Mouse (Mus musculus): ENCODE results near the gene Isg20. TPM values are rescaled to one million over a fixed set of nuclear protein-coding genes. Genes with fewer than 3 reads are reported as not detected.

Gene Isg20
- total and polyA plus RNA-seq, 3 experiments, result 63.1 to 240 (median 105) TPM

- Histone ChIP-seq H3K4me3 (ENCODE audit: control insufficient read depth in 1 of 2, insufficient read depth in 1 of 2, low read depth in 2 of 2, low read length in 2 of 2) (no peak overlapping the region), H3K9me3 (replicated peaks; ENCODE audit: insufficient read depth, low read length) (no peaks in the 10 kb centered on the region), H3K4me1 (ENCODE audit: control insufficient read depth in 1 of 2, insufficient read depth in 2 of 2, low read length in 2 of 2) (peaks cover 2 to 29% of the 10 kb centered on the region in 2 experiments), H3K36me3 (ENCODE audit: control insufficient read depth in 1 of 2, insufficient read depth in 2 of 2, low read length in 2 of 2) (peaks cover 2 to 18% of the 10 kb centered on the region in 2 experiments; a peak in 3 of 4 replicates), H3K79me2 (ENCODE audit: control insufficient read depth, insufficient read depth, low read length, poor library complexity) (peaks cover 14% of the 10 kb centered on the region; the same call in 1 of the 2 replicates), H3K27ac (ENCODE audit: control insufficient read depth, low read depth, low read length) (no peak overlapping the region), H3K9ac (ENCODE audit: control insufficient read depth, low read depth, low read length, poor library complexity, severe bottlenecking) (no peak overlapping the region), H3K27me3 (ENCODE audit: control insufficient read depth in 1 of 2, insufficient read depth in 2 of 2, low read length in 2 of 2) (no peaks in the 10 kb centered on the region)
- TF ChIP-seq TAL1 (IDR thresholded peaks at IDR 0.05; ENCODE audit: low read length) (no peak), ETS1 (IDR thresholded peaks at IDR 0.05; ENCODE audit: low read depth, low read length) (peak; percentile 64), SIN3A (IDR thresholded peaks at IDR 0.05; ENCODE audit: low read length) (peak; percentile 59; the same call in 1 of the 2 replicates), RAD21 (IDR thresholded peaks at IDR 0.05; ENCODE audit: low read depth, low read length) (peak; percentile 20), SMC3 (IDR thresholded peaks at IDR 0.05; ENCODE audit: low read depth, low read length) (peak; percentile 46), CTCF (IDR thresholded peaks at IDR 0.05 in 2 of 3, conservative IDR thresholded peaks at IDR 0.05 in 1 of 3; ENCODE audit: control insufficient read depth in 1 of 3, insufficient read depth in 1 of 3, low read depth in 2 of 3, low read length in 3 of 3, poor library complexity in 1 of 3, severe bottlenecking in 1 of 3) (peak; percentile 62 to 78 (median 70); a peak in 5 of 6 replicates), EP300 (IDR thresholded peaks at IDR 0.05; ENCODE audit: low read depth in 1 of 2, low read length in 2 of 2) (peak in 1 of 2 experiments; percentile 10; a peak in 1 of 4 replicates), POLR2AphosphoS2 (IDR thresholded peaks at IDR 0.05; ENCODE audit: low read length) (no peak; the same call in 1 of the 2 replicates), MAX (IDR thresholded peaks at IDR 0.05; ENCODE audit: low read length) (no peak)
- DNase-seq (ENCODE audit: low read depth, low spot score), result peak; percentile 78
Measured at GRCm38 (mm10) chr7:78910336-78911098, 2.7 kb upstream of the Isg20 start.

GRCm38 (mm10) chr7:78911209-78911608 is 2.0 kb upstream of the Isg20 start:
- H3K9me3 ChIP-seq (replicated peaks; ENCODE audit: insufficient read depth, low read length), result no peaks in the 10 kb centered on the region
- no peak for DNase-seq (ENCODE audit: low read depth, low spot score)
- H3K36me3 ChIP-seq (ENCODE audit: control insufficient read depth in 1 of 2, insufficient read depth in 2 of 2, low read length in 2 of 2), result peaks cover 2 to 19% of the 10 kb centered on the region in 2 experiments; a peak in 2 of 4 replicates
- H3K9ac ChIP-seq (ENCODE audit: control insufficient read depth, low read depth, low read length, poor library complexity, severe bottlenecking), result no peak overlapping the region
- H3K27me3 ChIP-seq (ENCODE audit: control insufficient read depth in 1 of 2, insufficient read depth in 2 of 2, low read length in 2 of 2), result no peaks in the 10 kb centered on the region
- H3K4me3 ChIP-seq (ENCODE audit: control insufficient read depth in 1 of 2, insufficient read depth in 1 of 2, low read depth in 2 of 2, low read length in 2 of 2), result no peak overlapping the region
- no peak overlapping the region for H3K27ac ChIP-seq (ENCODE audit: control insufficient read depth, low read depth, low read length)
- H3K4me1 ChIP-seq (ENCODE audit: control insufficient read depth in 1 of 2, insufficient read depth in 2 of 2, low read length in 2 of 2), result peaks cover 2 to 29% of the 10 kb centered on the region in 2 experiments
- peaks cover 11% of the 10 kb centered on the region for H3K79me2 ChIP-seq (ENCODE audit: control insufficient read depth, insufficient read depth, low read length, poor library complexity)
- TF ChIP-seq NELFE (IDR thresholded peaks at IDR 0.05; ENCODE audit: low read depth, low read length) (no peak), CHD1 (IDR thresholded peaks at IDR 0.05; ENCODE audit: low read depth, low read length) (no peak), E2F4 (IDR thresholded peaks at IDR 0.05; ENCODE audit: borderline replicate concordance, low read depth, low read length) (no peak)

GRCm38 (mm10) chr7:78912253-78912973 is 811 bp upstream of the Isg20 start:
- H3K79me2 ChIP-seq (ENCODE audit: control insufficient read depth, insufficient read depth, low read length, poor library complexity), result peaks cover 11% of the 10 kb centered on the region
- H3K36me3 ChIP-seq (ENCODE audit: control insufficient read depth in 1 of 2, insufficient read depth in 2 of 2, low read length in 2 of 2), result peaks cover 2 to 19% of the 10 kb centered on the region in 2 experiments; a peak in 2 of 4 replicates
- no peaks in the 10 kb centered on the region for H3K27me3 ChIP-seq (ENCODE audit: control insufficient read depth in 1 of 2, insufficient read depth in 2 of 2, low read length in 2 of 2)
- no peaks in the 10 kb centered on the region for H3K9me3 ChIP-seq (replicated peaks; ENCODE audit: insufficient read depth, low read length)
- H3K4me3 ChIP-seq (ENCODE audit: control insufficient read depth in 1 of 2, insufficient read depth in 1 of 2, low read depth in 2 of 2, low read length in 2 of 2), result peak overlapping the region; percentile 64 to 91
- H3K9ac ChIP-seq (ENCODE audit: control insufficient read depth, low read depth, low read length, poor library complexity, severe bottlenecking), result peak overlapping the region; percentile 62
- peak; percentile 82 for DNase-seq (ENCODE audit: low read depth, low spot score)
- H3K4me1 ChIP-seq (ENCODE audit: control insufficient read depth in 1 of 2, insufficient read depth in 2 of 2, low read length in 2 of 2), result peaks cover 2 to 29% of the 10 kb centered on the region in 2 experiments
- peak overlapping the region; percentile 86 for H3K27ac ChIP-seq (ENCODE audit: control insufficient read depth, low read depth, low read length)
- TF ChIP-seq UBTF (IDR thresholded peaks at IDR 0.05; ENCODE audit: borderline replicate concordance, insufficient read depth, low read depth, low read length) (0 out of 2 replicates have a peak, but pooled peaks have one; percentile 88), RAD21 (IDR thresholded peaks at IDR 0.05; ENCODE audit: low read depth, low read length) (no peak), NELFE (IDR thresholded peaks at IDR 0.05; ENCODE audit: low read depth, low read length) (no peak), MXI1 (IDR thresholded peaks at IDR 0.05; ENCODE audit: low read depth, low read length) (peak; percentile 37; the same call in 1 of the 2 replicates), ETS1 (IDR thresholded peaks at IDR 0.05; ENCODE audit: low read depth, low read length) (peak; percentile 74), MAFK (IDR thresholded peaks at IDR 0.05; ENCODE audit: borderline replicate concordance, low read depth, low read length) (no peak), GATA1 (IDR thresholded peaks at IDR 0.05; ENCODE audit: low read depth, low read length) (peak; percentile 49; the same call in 1 of the 2 replicates), USF1 (IDR thresholded peaks at IDR 0.05; ENCODE audit: low read depth, low read length) (no peak), ZKSCAN1 (IDR thresholded peaks at IDR 0.05; ENCODE audit: low read depth, low read length) (no peak), TBP (IDR thresholded peaks at IDR 0.05; ENCODE audit: low read depth, low read length) (peak; percentile 69; the same call in 1 of the 2 replicates), GABPA (IDR thresholded peaks at IDR 0.05; ENCODE audit: low read depth, low read length) (no peak), EP300 (IDR thresholded peaks at IDR 0.05; ENCODE audit: low read depth in 1 of 2, low read length in 2 of 2) (peak; percentile 36 to 61; a peak in 2 of 4 replicates), HCFC1 (IDR thresholded peaks at IDR 0.05; ENCODE audit: low read depth, low read length) (no peak), MEF2A (IDR thresholded peaks at IDR 0.05; ENCODE audit: extremely low read depth, insufficient replicate concordance, low read depth, low read length, poor library complexity, severe bottlenecking) (no peak)
